Mouse (Mus musculus): ENCODE results near the gene Smcr8. TPM values are rescaled to one million over a fixed set of nuclear protein-coding genes. Genes with fewer than 3 reads are reported as not detected.

Gene Smcr8
- polyA plus RNA-seq, 1 experiment: 30.3 TPM

DNA sequence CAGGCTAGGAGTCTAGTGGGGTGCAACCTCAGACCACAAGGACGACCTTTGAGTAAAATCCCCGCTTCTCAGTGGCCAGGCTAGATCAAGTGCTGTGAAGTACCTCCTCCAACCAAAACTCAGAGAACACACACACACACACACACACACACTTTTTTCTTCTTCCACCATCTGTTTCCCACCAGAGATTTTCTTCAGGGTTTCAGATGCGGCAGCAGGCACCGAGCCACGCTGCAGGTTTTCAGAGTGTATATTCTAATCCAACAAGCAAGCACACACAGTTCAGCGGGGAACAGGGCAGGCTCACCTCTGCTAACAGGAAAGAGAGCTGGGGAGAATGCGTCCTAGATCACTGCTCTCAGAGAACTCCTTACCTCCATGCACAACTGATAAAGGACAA, 21.8 kb upstream of the Smcr8 start:
- Histone ChIP-seq H3K4me1 (ENCODE audit: control insufficient read depth, insufficient read depth, low read length) (peaks cover 2% of the 10 kb centered on the region), H3K4me3 (ENCODE audit: insufficient read depth, low read length) (no peak overlapping the region), H3K27ac (ENCODE audit: insufficient read depth, low read depth, low read length) (no peak overlapping the region)
- TF ChIP-seq POLR2A (IDR thresholded peaks at IDR 0.05; ENCODE audit: borderline replicate concordance, low read depth, low read length): no peak

DNA sequence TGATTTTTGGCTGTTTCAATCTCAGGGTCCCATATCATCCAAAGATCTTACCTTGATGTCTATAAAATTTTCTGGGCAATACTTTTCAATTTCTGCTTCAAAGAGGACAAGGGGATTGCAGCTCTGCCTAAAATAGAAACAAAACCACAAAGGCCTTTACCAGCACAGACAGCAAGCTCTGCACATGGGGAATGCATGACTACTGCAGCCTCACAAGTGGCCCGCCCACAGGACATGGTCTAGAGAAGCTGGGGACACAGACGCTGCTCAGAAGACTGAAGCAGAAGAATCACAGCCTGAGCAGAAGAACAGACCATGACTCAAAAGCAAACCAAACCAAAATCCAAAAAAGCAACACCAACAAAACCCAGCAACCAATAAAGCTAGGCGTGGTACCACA, 15.6 kb upstream of the Smcr8 start:
- TF ChIP-seq POLR2A (IDR thresholded peaks at IDR 0.05; ENCODE audit: borderline replicate concordance, low read depth, low read length): no peak
- no peak for TF ChIP-seq CTCF (IDR thresholded peaks at IDR 0.05; ENCODE audit: low read depth, low read length)
- H3K4me1 ChIP-seq (ENCODE audit: control insufficient read depth, insufficient read depth, low read length): peaks cover 21% of the 10 kb centered on the region
- peak overlapping the region; percentile 79 for H3K27ac ChIP-seq (ENCODE audit: insufficient read depth, low read depth, low read length)
- H3K4me3 ChIP-seq (ENCODE audit: insufficient read depth, low read length): no peak overlapping the region

DNA sequence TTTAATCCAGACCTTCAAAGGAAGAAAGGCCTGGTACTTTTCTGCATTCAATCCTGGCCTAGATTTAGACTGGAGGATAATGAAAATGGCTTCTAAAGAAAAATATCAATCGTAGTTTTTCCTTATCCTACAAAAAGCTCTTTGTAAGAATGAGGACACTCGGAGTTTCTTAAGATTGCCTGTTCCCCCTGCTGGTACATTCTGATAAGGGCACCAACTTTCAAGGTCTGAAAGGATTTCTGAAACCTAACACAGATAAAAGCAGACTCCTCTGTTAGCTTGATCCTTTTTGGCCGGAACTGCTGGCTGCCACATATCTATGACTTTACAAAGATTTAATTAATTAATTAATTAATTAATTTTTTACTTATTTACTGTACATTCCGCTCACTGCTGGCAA, 10.4 kb upstream of the Smcr8 start:
- TF ChIP-seq POLR2A (IDR thresholded peaks at IDR 0.05; ENCODE audit: borderline replicate concordance, low read depth, low read length): no peak
- TF ChIP-seq CTCF (IDR thresholded peaks at IDR 0.05; ENCODE audit: low read depth, low read length): no peak
- H3K4me1 ChIP-seq (ENCODE audit: control insufficient read depth, insufficient read depth, low read length): peaks cover 38% of the 10 kb centered on the region
- H3K4me3 ChIP-seq (ENCODE audit: insufficient read depth, low read length): no peak overlapping the region
- no peak overlapping the region for H3K27ac ChIP-seq (ENCODE audit: insufficient read depth, low read depth, low read length)

DNA sequence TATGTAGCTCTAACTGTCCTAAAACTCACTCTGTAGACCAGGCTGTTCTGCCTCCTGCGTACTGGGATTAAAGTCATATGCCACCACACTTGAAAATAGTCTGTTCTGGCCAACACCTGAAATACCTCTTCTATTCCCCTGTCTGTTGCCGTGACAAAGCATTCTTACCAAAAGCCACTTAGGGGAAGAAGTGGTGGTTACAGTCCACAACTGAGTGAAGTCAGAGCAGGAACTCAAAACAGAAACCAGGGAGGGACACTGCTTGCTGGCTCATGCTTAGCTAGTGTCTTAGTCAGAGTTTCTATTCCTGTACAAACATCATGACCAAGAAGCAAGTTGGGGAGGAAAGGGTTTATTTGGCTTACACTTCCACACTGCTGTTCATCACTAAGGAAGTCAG, 8.0 kb upstream of the Smcr8 start:
- peak overlapping the region; percentile 94 for H3K27ac ChIP-seq (ENCODE audit: insufficient read depth, low read depth, low read length)
- TF ChIP-seq POLR2A (IDR thresholded peaks at IDR 0.05; ENCODE audit: borderline replicate concordance, low read depth, low read length): no peak
- no peak for TF ChIP-seq CTCF (IDR thresholded peaks at IDR 0.05; ENCODE audit: low read depth, low read length)
- H3K4me3 ChIP-seq (ENCODE audit: insufficient read depth, low read length): peak overlapping the region; percentile 25
- peaks cover 37% of the 10 kb centered on the region for H3K4me1 ChIP-seq (ENCODE audit: control insufficient read depth, insufficient read depth, low read length)

DNA sequence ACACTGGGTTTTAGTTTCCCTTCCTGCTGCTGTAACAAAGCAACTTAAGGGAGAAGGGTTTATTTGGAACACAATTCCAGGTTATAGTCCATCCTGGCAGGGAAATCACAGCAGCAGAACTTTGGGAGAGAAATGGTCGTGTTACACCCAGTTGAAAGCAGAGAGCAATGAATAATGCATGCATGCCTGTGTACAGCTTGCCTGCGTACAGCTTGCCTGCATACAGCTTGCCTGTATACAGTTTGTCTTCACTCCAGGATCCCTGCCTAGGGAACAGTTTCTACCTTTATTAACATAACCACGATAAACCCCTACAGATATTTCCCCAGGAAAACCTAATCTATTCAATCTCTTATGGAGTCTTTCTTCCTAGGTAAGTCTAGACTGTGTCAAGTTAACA, 6.5 kb upstream of the Smcr8 start:
- H3K4me3 ChIP-seq (ENCODE audit: insufficient read depth, low read length): no peak overlapping the region
- peaks cover 47% of the 10 kb centered on the region for H3K4me1 ChIP-seq (ENCODE audit: control insufficient read depth, insufficient read depth, low read length)
- H3K27ac ChIP-seq (ENCODE audit: insufficient read depth, low read depth, low read length): peak overlapping the region; percentile 49; the same call in 1 of the 2 replicates
- TF ChIP-seq POLR2A (IDR thresholded peaks at IDR 0.05; ENCODE audit: borderline replicate concordance, low read depth, low read length) (no peak), CTCF (IDR thresholded peaks at IDR 0.05; ENCODE audit: low read depth, low read length) (no peak)

DNA sequence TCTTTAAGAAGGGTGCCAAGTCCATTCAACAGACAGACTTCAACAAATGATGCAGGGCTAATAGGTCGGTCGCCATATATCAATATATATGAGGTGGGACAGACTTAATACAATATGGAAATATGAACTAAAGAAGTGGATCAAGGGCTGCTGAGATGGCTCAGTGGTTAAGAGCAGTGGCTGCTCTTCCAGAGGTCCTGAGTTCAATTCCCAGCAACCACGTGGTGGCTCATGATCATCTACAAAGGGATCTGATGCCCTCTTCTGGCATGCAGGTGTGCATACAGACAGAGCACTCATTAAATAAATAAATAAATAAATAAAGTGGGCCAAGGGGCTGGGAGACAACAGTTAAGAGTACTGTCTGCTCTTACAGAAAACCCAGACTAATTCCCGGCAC, 5.2 kb upstream of the Smcr8 start:
- Histone ChIP-seq H3K4me1 (ENCODE audit: control insufficient read depth, insufficient read depth, low read length) (peaks cover 45% of the 10 kb centered on the region), H3K27ac (ENCODE audit: insufficient read depth, low read depth, low read length) (no peak overlapping the region)
- TF ChIP-seq CTCF (IDR thresholded peaks at IDR 0.05; ENCODE audit: low read depth, low read length) (no peak), POLR2A (IDR thresholded peaks at IDR 0.05; ENCODE audit: borderline replicate concordance, low read depth, low read length) (no peak)

DNA sequence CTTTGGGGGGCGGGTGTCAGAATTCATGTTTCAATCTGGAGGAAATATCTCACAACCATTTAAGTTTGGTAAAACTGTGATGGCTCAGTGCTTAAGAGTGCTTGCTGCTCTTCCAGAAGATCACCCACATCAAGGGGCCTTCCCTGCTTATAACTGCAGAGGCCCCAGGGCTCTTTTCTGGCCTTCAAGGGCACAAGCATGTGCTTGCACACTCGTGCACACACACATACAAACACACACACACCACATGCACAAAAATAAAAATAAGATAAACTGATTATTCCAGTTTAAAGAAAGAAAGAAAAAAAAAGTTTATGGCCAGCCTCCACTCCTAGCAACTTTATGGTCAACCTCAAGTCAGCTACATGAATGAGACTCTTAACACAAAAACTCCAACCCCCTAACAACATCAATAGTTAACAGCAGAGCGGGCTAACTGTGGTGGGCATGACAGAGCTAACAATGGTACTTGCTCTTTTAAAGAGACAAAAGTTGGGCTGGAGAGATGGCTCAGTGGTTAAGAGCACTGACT, 3.1 kb upstream of the Smcr8 start:
- TF ChIP-seq POLR2A (IDR thresholded peaks at IDR 0.05; ENCODE audit: borderline replicate concordance, low read depth, low read length) (no peak), CTCF (IDR thresholded peaks at IDR 0.05; ENCODE audit: low read depth, low read length) (no peak)
- peak overlapping the region; percentile 99 for H3K27ac ChIP-seq (ENCODE audit: insufficient read depth, low read depth, low read length)
- H3K4me3 ChIP-seq (ENCODE audit: insufficient read depth, low read length): no peak overlapping the region
- peaks cover 42% of the 10 kb centered on the region for H3K4me1 ChIP-seq (ENCODE audit: control insufficient read depth, insufficient read depth, low read length)

More for the DNA sequence above, 5.2 kb upstream of the Smcr8 start:
- H3K4me3 ChIP-seq (ENCODE audit: insufficient read depth, low read length): no peak overlapping the region

DNA sequence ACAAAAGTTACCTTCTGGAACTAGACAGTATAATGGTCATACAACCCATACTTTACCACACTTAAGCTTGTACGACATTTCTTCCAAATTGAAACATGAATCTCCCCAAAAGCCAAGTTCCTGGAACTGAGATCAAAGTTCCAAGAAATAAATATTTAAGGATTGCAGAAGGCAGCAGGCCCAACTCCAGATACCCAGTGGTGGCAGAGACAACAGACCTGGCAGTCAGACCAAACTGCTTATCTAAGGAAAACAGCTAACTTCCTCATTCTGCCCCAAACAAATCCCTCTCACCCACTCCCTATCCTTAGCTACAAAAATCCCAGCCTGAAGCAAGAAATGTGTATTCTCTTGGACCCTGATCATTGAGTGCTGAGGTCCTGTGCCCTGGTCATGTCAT, 2.5 kb upstream of the Smcr8 start:
- Histone ChIP-seq H3K4me1 (ENCODE audit: control insufficient read depth, insufficient read depth, low read length) (peaks cover 46% of the 10 kb centered on the region), H3K27ac (ENCODE audit: insufficient read depth, low read depth, low read length) (peak overlapping the region; percentile 99), H3K4me3 (ENCODE audit: insufficient read depth, low read length) (peak overlapping the region; percentile 23; the same call in 1 of the 2 replicates)
- no peak for TF ChIP-seq CTCF (IDR thresholded peaks at IDR 0.05; ENCODE audit: low read depth, low read length)
- no peak for TF ChIP-seq POLR2A (IDR thresholded peaks at IDR 0.05; ENCODE audit: borderline replicate concordance, low read depth, low read length)

DNA sequence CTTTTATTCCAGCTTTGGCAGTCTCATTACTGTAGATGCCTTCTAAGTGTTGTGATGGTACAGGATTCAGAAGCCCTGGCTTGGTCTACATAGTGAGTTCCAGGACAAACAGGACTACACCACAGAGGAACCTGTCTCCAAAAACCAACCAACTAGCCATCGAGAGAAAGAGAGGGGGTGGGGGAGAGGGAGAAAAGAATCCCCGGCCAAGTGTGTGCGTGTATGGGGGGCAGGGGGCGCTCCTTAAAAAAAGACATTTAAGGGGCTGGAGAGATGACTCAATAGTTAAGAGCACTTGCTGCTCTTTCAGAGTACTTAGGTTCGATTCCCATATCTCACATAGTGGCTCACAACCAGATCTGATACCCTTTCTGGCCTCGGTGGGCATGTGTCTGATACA, 1.7 kb upstream of the Smcr8 start:
- H3K4me3 ChIP-seq (ENCODE audit: insufficient read depth, low read length): peak overlapping the region; percentile 80
- H3K4me1 ChIP-seq (ENCODE audit: control insufficient read depth, insufficient read depth, low read length): peaks cover 40% of the 10 kb centered on the region
- TF ChIP-seq CTCF (IDR thresholded peaks at IDR 0.05; ENCODE audit: low read depth, low read length) (no peak), POLR2A (IDR thresholded peaks at IDR 0.05; ENCODE audit: borderline replicate concordance, low read depth, low read length) (no peak)
- peak overlapping the region; percentile 99 for H3K27ac ChIP-seq (ENCODE audit: insufficient read depth, low read depth, low read length)

DNA sequence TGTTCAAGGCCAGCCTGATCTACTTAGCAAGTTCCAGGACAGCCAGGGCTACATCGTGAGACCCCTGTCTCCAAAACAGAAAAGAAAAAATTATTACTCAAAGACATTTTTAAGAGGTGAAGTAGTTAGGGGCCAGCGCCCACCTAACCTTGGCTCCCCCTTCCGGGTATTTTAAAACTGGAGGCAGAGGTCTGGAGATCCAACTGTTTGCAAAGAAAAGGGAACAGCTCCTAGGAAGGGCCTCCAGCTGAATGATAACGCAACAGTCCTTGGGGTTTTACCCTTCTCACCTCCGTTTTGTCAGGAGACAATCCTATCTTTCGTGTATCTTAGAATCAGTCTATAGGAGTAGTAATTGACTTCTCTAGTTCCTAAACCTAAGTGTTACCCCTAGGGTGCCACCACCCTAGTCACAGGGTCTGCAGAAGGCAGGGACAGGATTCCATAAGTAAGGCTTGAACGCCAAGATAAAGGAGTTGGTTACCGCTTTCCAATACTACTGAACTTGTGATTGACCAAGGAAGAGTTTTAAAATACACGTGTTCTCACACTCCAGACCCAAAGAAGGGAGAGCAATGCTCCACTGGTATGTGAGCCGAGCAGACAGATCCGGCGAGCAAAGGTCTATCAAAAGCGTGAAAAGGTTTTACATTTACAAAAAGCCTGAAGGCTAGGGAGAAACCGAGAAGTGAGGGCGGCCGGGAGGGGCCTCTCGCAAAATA, 1.1 kb upstream of the Smcr8 start:
- Histone ChIP-seq H3K27ac (ENCODE audit: insufficient read depth, low read depth, low read length) (peak overlapping the region; percentile 99), H3K4me1 (ENCODE audit: control insufficient read depth, insufficient read depth, low read length) (peaks cover 37% of the 10 kb centered on the region), H3K4me3 (ENCODE audit: insufficient read depth, low read length) (peak overlapping the region; percentile 80)
- TF ChIP-seq CTCF (IDR thresholded peaks at IDR 0.05; ENCODE audit: low read depth, low read length): no peak
- TF ChIP-seq POLR2A (IDR thresholded peaks at IDR 0.05; ENCODE audit: borderline replicate concordance, low read depth, low read length): no peak
